Mouse (Mus musculus) midbrain, embryonic 11.5 days (tissue): Measurements from ENCODE around the gene Cebpa. TPM values are rescaled to one million over a fixed set of nuclear protein-coding genes. Genes with fewer than 3 reads are reported as not detected.

Source experiments
- ATAC-seq: fragments of 200-750 bp; cut with Nextera tagmentation; 2 replicates; pipeline ENCODE4 v1.8.0; 2017; ENCODE audit warnings: moderate TSS enrichment, moderate library complexity; ENCODE audit not compliant: low FRiP score
- DNase-seq: peaks from one replicate; pipeline ENCODE4 v3.0.0; 2015; ENCODE audit warnings: low spot score; ENCODE audit errors: missing footprints
- H3K27ac ChIP-seq: fragments of 300-500 bp; sonication (generic); 2 replicates; pipeline ENCODE4 v1.5.1; 2014; ENCODE audit warnings: low read depth, low read length
- H3K27me3 ChIP-seq: fragments of 300-500 bp; sonication (generic); 2 replicates; pipeline ENCODE4 v1.6.1; 2014; ENCODE audit warnings: mild to moderate bottlenecking, low read length, moderate library complexity, mixed read lengths; ENCODE audit not compliant: control insufficient read depth, insufficient read depth
- H3K36me3 ChIP-seq: fragments of 300-500 bp; sonication (generic); 2 replicates; pipeline ENCODE4 v1.6.1; 2014; ENCODE audit warnings: mild to moderate bottlenecking, low read length, moderate library complexity, mixed read lengths; ENCODE audit not compliant: control insufficient read depth, insufficient read depth
- H3K4me1 ChIP-seq: fragments of 300-500 bp; sonication (generic); 2 replicates; pipeline ENCODE4 v1.6.1; 2014; ENCODE audit warnings: low read length; ENCODE audit not compliant: control insufficient read depth, insufficient read depth
- H3K4me2 ChIP-seq: fragments of 300-500 bp; sonication (generic); 2 replicates; pipeline ENCODE4 v1.6.1; 2014; ENCODE audit warnings: mild to moderate bottlenecking, moderate library complexity
- H3K4me3 ChIP-seq: fragments of 300-500 bp; sonication (generic); 2 replicates; pipeline ENCODE4 v1.5.1; 2014; ENCODE audit warnings: low read depth, low read length
- H3K9ac ChIP-seq: fragments of 300-500 bp; sonication (generic); 2 replicates; pipeline ENCODE4 v1.6.1; 2014; ENCODE audit warnings: low read length
- H3K9me3 ChIP-seq: fragments of 300-500 bp; sonication (generic); 2 replicates; pipeline ENCODE4 v1.6.1; 2016; ENCODE audit warnings: low read length; ENCODE audit not compliant: control insufficient read depth
- WGBS: fragments of 180-500 bp; shearing (Covaris S2); extraction: QIAGEN DNeasy Blood & Tissue Kit; methylation state at CpG from one replicate; pipeline ENCODE4 v1.1.7; 2014; 5-methylcytosine and 5-hydroxymethylcytosine counted together
- polyA plus RNA-seq: library from polyadenylated mRNA; unstranded; fragments of >200 nt; fragmentation: Nextera tagmentation; extraction: Ambion mirVana; gene quantifications from 2 replicates; pipeline ENCODE4 v1.2.1, GENCODE M21; 2014

The Cebpa gene
- polyA plus RNA-seq, 1 experiment from 2014 or later: 0.60 TPM

GRCm38 (mm10) chr7:35117761-35118098 is 1.4 kb upstream of the Cebpa start:
- H3K27ac ChIP-seq: no peak overlapping the region
- H3K9me3 ChIP-seq: no peaks in the 10 kb centered on the region
- H3K27me3 ChIP-seq: peaks cover 59% of the 10 kb centered on the region
- H3K4me3 ChIP-seq: peak overlapping the region; percentile 46
- H3K4me1 ChIP-seq: peaks cover 12% of the 10 kb centered on the region
- DNase-seq (peak; percentile 95), ATAC-seq (no peak)
- peak overlapping the region; percentile 54; the same call in 1 of the 2 replicates for H3K9ac ChIP-seq
- under 1% methylated on average over 25 of the region's 25 CpGs for WGBS
- no peaks in the 10 kb centered on the region for H3K36me3 ChIP-seq
- H3K4me2 ChIP-seq: peak overlapping the region; percentile 75

- Histone ChIP-seq H3K36me3 (no peaks in the 10 kb centered on the region), H3K27ac (no peak overlapping the region), H3K27me3 (peaks cover 59% of the 10 kb centered on the region), H3K4me2 (peak overlapping the region; percentile 75), H3K9ac (peak overlapping the region; percentile 54), H3K4me3 (peak overlapping the region; percentile 46), H3K9me3 (no peaks in the 10 kb centered on the region), H3K4me1 (peaks cover 12% of the 10 kb centered on the region)
- DNase-seq (peak; percentile 98), ATAC-seq (peak; percentile 74)
- 0% methylated on average over 49 of the region's 49 CpGs for whole genome bisulfite sequencing
Measured at GRCm38 (mm10) chr7:35118099-35118781, 853 bp upstream of the Cebpa start.

- WGBS: 1% methylated on average over 72 of the region's 83 CpGs
- Histone ChIP-seq H3K4me2 (peak overlapping the region; percentile 75), H3K27ac (no peak overlapping the region), H3K27me3 (peaks cover 59% of the 10 kb centered on the region), H3K9ac (peak overlapping the region; percentile 37), H3K4me3 (peak overlapping the region; percentile 46), H3K36me3 (no peaks in the 10 kb centered on the region), H3K4me1 (peaks cover 12% of the 10 kb centered on the region), H3K9me3 (no peaks in the 10 kb centered on the region)
- peak; percentile 45; the same call in 1 of the 2 replicates for ATAC-seq
- peak; percentile 93 for DNase-seq
Measured at GRCm38 (mm10) chr7:35119506-35120145, 533 bp downstream of the Cebpa start.

GRCm38 (mm10) chr7:35120146-35120691 is 1.1 kb downstream of the Cebpa start:
- no peak for ATAC-seq
- Histone ChIP-seq H3K4me3 (peak overlapping the region; percentile 46), H3K27ac (no peak overlapping the region), H3K27me3 (peaks cover 59% of the 10 kb centered on the region), H3K4me2 (peak overlapping the region; percentile 75), H3K4me1 (peaks cover 12% of the 10 kb centered on the region), H3K9ac (peak overlapping the region; percentile 37), H3K9me3 (no peaks in the 10 kb centered on the region), H3K36me3 (no peaks in the 10 kb centered on the region)
- under 1% methylated on average over 50 of the region's 53 CpGs for WGBS
- peak; percentile 96 for DNase-seq

GRCm38 (mm10) chr7:35121150-35121549 is 2.1 kb downstream of the Cebpa start:
- no peak overlapping the region for H3K4me3 ChIP-seq
- no peak for ATAC-seq
- peaks cover 12% of the 10 kb centered on the region for H3K4me1 ChIP-seq
- H3K9ac ChIP-seq: no peak overlapping the region
- no peak overlapping the region; the same call in 1 of the 2 replicates for H3K4me2 ChIP-seq
- 31% methylated on average over 8 of the region's 8 CpGs for WGBS
- peaks cover 56% of the 10 kb centered on the region for H3K27me3 ChIP-seq
- no peaks in the 10 kb centered on the region for H3K36me3 ChIP-seq
- DNase-seq: peak; percentile 89
- H3K27ac ChIP-seq: no peak overlapping the region
- no peaks in the 10 kb centered on the region for H3K9me3 ChIP-seq

- no peaks in the 10 kb centered on the region for H3K9me3 ChIP-seq
- H3K4me3 ChIP-seq: no peak overlapping the region
- WGBS: 61% methylated on average over 10 of the region's 10 CpGs
- H3K27me3 ChIP-seq: peaks cover 40% of the 10 kb centered on the region
- H3K27ac ChIP-seq: no peak overlapping the region
- DNase-seq (no peak), ATAC-seq (no peak)
- no peak overlapping the region for H3K9ac ChIP-seq
- peaks cover 12% of the 10 kb centered on the region for H3K4me1 ChIP-seq
- no peaks in the 10 kb centered on the region for H3K36me3 ChIP-seq
- no peak overlapping the region for H3K4me2 ChIP-seq
Measured at GRCm38 (mm10) chr7:35122401-35123320, 3.6 kb downstream of the Cebpa start.

- Histone ChIP-seq H3K4me1 (peaks cover 10% of the 10 kb centered on the region), H3K27me3 (peaks cover 36% of the 10 kb centered on the region), H3K9me3 (no peaks in the 10 kb centered on the region), H3K9ac (no peak overlapping the region), H3K27ac (no peak overlapping the region), H3K36me3 (no peaks in the 10 kb centered on the region), H3K4me3 (no peak overlapping the region), H3K4me2 (no peak overlapping the region)
- WGBS: 44% methylated on average over 10 of the region's 10 CpGs
- no peak for DNase-seq
- no peak for ATAC-seq
Measured at GRCm38 (mm10) chr7:35123431-35123953, 4.4 kb downstream of the Cebpa start.

- H3K27me3 ChIP-seq: peaks cover 34% of the 10 kb centered on the region
- no peaks in the 10 kb centered on the region for H3K9me3 ChIP-seq
- no peak overlapping the region for H3K4me3 ChIP-seq
- no peak overlapping the region for H3K9ac ChIP-seq
- no peak overlapping the region for H3K4me2 ChIP-seq
- no peak for DNase-seq
- no peak overlapping the region for H3K27ac ChIP-seq
- no peaks in the 10 kb centered on the region for H3K36me3 ChIP-seq
- 66% methylated on average over 5 of the region's 5 CpGs for WGBS
- no peak for ATAC-seq
- H3K4me1 ChIP-seq: peaks cover 10% of the 10 kb centered on the region
Measured at GRCm38 (mm10) chr7:35124216-35124615, 5.1 kb downstream of the Cebpa start.
